Mouse (Mus musculus): ENCODE data around the gene Actg1. TPM values are rescaled to one million over a fixed set of nuclear protein-coding genes. Genes with fewer than 3 reads are reported as not detected.

Actg1 gene
- total RNA-seq, 2 experiments from 2014 or later: 1,285 to 1,295 TPM

- no peak for DNase-seq (ENCODE audit: low spot score in 2 of 2)
- H3K4me3 ChIP-seq: no peak overlapping the region
- no peak for TF ChIP-seq CTCF (conservative IDR thresholded peaks at IDR 0.05)
- H3K27ac ChIP-seq: peak overlapping the region; percentile 89
These were observed 36.8 kb downstream of the Actg1 start for GRCm38 (mm10) chr11:120311561-120311960.

GRCm38 (mm10) chr11:120310813-120311312 lies 37.5 kb downstream of the Actg1 start:
- peak; percentile 91 to 93 for DNase-seq (ENCODE audit: low spot score in 2 of 2)
- H3K27ac ChIP-seq: peak overlapping the region; percentile 89

GRCm38 (mm10) chr11:120308441-120309320 lies 39.7 kb downstream of the Actg1 start:
- peak in 1 of 2 experiments; percentile 7 for DNase-seq (ENCODE audit: low spot score in 2 of 2)

More at GRCm38 (mm10) chr11:120310813-120311312, 37.5 kb downstream of the Actg1 start:
- H3K4me3 ChIP-seq: peak overlapping the region; percentile 64
- TF ChIP-seq CTCF (conservative IDR thresholded peaks at IDR 0.05): no peak

GRCm38 (mm10) chr11:120307566-120308430 lies 40.5 kb downstream of the Actg1 start:
- Histone ChIP-seq H3K4me3 (no peak overlapping the region), H3K27ac (no peak overlapping the region)
- DNase-seq (ENCODE audit: low spot score in 2 of 2): peak; percentile 93 to 100
- TF ChIP-seq CTCF (conservative IDR thresholded peaks at IDR 0.05): peak; percentile 74

More at GRCm38 (mm10) chr11:120308441-120309320, 39.7 kb downstream of the Actg1 start:
- H3K4me3 ChIP-seq: no peak overlapping the region
- no peak for TF ChIP-seq CTCF (conservative IDR thresholded peaks at IDR 0.05)
- H3K27ac ChIP-seq: no peak overlapping the region

GRCm38 (mm10) chr11:120307132-120307413 lies 41.3 kb downstream of the Actg1 start:
- H3K27ac ChIP-seq: no peak overlapping the region
- no peak overlapping the region for H3K4me3 ChIP-seq
- TF ChIP-seq CTCF (conservative IDR thresholded peaks at IDR 0.05): no peak
- DNase-seq (ENCODE audit: low spot score in 2 of 2): no peak

- no peak for TF ChIP-seq CTCF (conservative IDR thresholded peaks at IDR 0.05)
- Histone ChIP-seq H3K4me3 (no peak overlapping the region), H3K27ac (no peak overlapping the region)
- no peak for DNase-seq (ENCODE audit: low spot score in 2 of 2)
These were observed 41.8 kb downstream of the Actg1 start for GRCm38 (mm10) chr11:120306366-120307131.

- H3K27ac ChIP-seq: peak overlapping the region; percentile 92
- H3K4me3 ChIP-seq: peak overlapping the region; percentile 73
- TF ChIP-seq CTCF (conservative IDR thresholded peaks at IDR 0.05): no peak
- DNase-seq (ENCODE audit: low spot score in 2 of 2): no peak
These were observed 42.6 kb downstream of the Actg1 start for GRCm38 (mm10) chr11:120305535-120306365.

- H3K27ac ChIP-seq: peak overlapping the region; percentile 92
- peak; percentile 46 for TF ChIP-seq CTCF (conservative IDR thresholded peaks at IDR 0.05)
- H3K4me3 ChIP-seq: peak overlapping the region; percentile 73
- DNase-seq (ENCODE audit: low spot score in 2 of 2): peak; percentile 70 to 78
These were observed 43.3 kb downstream of the Actg1 start for GRCm38 (mm10) chr11:120304886-120305534.

GRCm38 (mm10) chr11:120304350-120304694 lies 44.0 kb downstream of the Actg1 start:
- Histone ChIP-seq H3K4me3 (no peak overlapping the region), H3K27ac (no peak overlapping the region)
- no peak for DNase-seq (ENCODE audit: low spot score in 2 of 2)
- TF ChIP-seq CTCF (conservative IDR thresholded peaks at IDR 0.05): no peak

GRCm38 (mm10) chr11:120303559-120304349 lies 44.6 kb downstream of the Actg1 start:
- TF ChIP-seq CTCF (conservative IDR thresholded peaks at IDR 0.05): no peak
- H3K4me3 ChIP-seq: no peak overlapping the region
- H3K27ac ChIP-seq: no peak overlapping the region
- no peak for DNase-seq (ENCODE audit: low spot score in 2 of 2)
